Mouse (Mus musculus): ENCODE measurements around the gene Myh9. TPM values are rescaled to one million over a fixed set of nuclear protein-coding genes. Genes with fewer than 3 reads are reported as not detected.
"Not testable (repeated sequence)": the region's sequence is repeated elsewhere in the genome, so short reads cannot be mapped to it uniquely, and the experiment has no call there.

Myh9 gene
- total RNA-seq, 2 experiments from 2014 or later, result 270 to 287 TPM

DNA sequence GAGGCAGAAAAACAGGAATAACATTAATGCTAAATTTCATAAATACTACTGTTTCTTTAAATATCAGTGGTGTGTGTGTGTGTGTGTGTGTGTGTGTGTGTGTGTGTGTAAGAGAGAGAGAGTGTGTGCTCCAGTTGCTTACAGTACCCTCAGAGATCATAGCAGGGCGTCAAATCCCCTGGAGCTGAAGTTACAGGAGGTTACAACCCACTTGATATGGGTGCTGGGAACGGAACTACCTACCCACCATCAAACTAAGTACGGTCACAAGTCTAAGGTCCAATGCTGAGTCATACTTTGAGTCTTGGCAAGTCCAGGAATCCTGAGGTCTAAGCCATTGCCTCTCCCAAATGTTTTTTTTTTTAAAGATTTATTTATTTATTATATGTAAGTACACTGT lies 114.2 kb downstream of the Myh9 start:
- not testable (repeated sequence) for DNase-seq (ENCODE audit: low spot score in 2 of 2)

DNA sequence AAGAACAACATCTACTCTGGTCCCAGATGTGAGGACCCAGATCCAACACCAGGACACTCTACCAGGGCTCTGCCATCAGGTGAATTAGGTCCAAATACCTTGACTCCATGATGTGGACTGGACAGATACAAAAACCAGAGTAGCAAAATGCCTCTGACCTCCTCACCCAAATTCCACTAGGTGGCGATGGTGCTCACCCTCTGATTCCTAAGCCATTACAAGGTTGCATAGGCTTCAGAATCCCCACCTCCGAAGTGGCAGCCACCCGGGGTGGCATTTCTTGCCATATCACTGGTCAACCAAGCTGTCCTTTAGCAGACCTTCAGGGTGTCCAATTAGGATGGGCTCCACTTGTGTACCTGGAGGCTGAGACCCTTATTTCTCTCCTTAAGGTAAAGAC lies 114.8 kb downstream of the Myh9 start:
- DNase-seq (ENCODE audit: low spot score in 2 of 2), result not testable (repeated sequence)

DNA sequence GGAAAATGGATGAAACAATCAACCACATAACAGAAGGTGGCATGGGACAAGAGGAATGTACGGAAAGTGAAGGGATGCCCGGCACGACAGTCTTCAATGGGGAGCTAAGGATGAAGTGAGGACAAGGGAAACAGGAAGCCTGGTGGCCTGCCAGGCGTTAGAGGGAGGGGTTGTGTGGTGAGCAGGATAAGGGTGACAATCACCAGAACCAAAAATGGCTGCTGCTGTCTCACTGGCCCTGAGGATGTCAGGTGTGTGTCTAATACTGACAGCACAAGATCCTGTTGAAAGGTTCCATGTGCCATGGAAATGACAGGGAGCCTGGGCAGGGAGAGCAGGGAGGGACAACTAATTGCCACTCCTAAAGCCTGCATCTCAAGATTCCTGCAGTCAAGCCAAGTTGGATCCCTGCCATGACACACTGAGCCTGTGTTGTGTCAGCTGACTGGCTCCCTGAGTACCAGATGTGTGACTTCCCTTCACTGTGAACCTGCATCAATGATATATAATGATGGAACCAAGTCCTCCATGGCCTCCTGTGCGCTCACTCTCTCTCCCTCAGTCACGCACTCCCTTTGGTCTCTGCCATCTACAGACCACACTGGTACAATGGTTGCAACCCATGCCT lies 116.5 kb downstream of the Myh9 start:
- not testable (repeated sequence) for DNase-seq (ENCODE audit: low spot score in 2 of 2)

DNA sequence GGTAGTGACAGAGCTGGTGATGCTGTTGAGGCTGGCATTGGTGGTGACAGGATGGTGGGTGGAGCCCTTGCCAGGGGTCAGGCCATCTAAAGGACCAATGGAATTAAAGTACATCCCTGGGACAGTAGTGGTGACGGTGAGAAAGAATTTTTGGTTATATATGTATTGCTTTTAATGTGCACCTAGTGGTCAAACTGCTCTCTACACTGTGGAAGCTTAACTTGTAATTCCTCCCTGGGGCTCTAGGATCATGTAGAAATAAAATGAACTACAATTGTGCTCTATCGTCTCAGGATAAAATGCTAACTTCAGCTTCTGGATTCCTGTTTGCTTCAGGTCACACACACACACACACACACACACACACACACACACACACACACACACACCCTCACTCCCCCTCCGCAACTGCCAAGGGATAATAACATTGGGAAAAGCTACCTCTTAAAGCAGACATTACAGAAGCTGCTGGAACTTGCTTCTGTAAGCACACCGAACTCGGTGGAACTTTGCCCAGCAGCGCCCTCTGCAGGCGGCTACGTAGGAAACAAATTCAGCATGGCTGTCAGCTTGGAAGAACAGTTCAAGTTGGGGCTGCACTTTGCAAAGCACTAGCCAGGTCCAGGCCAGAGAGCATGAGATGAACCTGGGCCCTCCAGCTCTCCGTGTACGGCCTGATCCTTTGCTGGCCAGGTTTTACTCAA lies 117.6 kb downstream of the Myh9 start:
- not testable (repeated sequence) for DNase-seq (ENCODE audit: low spot score in 2 of 2)

DNA sequence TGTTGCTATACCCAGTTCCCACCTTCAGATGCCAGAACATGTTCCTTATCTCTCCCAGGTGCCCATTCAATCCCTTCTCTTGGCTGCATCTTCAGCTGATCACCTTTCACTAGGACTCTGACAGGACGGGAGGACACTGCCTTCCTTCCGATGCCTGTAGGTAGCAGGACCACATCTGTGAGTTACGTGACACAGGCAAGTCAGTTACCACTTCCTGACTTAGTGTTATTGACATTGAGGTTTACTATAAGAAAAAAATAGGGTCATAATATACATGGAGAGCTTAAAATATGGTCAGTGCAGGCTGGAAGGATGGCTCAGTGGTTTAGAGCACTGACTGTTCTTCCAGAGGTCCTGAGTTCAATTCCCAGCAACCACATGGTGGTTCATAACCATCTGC lies 120.5 kb downstream of the Myh9 start:
- not testable (repeated sequence) for DNase-seq (ENCODE audit: low spot score in 2 of 2)

DNA sequence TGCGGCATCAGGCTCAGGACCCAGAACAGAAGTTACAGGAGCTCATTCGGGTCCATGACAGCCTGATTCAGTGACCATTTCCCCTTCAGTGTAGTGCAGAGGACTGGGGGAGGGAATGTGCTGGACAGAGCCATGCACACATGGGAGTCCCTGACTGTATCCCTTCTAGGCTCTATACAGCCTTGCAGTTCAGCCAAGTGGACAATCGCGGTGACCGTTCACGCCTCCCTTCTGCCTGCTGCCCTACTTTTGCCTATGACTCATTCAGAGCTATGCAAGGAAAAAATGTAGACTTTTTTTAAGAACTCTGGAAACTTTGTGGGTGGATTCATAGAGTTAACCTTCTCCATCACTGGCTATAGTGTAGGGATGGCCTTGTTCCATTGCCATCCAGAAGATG lies 123.7 kb downstream of the Myh9 start:
- DNase-seq (ENCODE audit: low spot score in 2 of 2), result not testable (repeated sequence)

Other genes with a start within 250 kb of the Myh9 start
- under 1 TPM; 0.20 to 0.96 TPM for gene Apol10b, start 246.1 kb downstream of the Myh9 start, total RNA-seq (2021)
- not detected for gene Gm36245, start 242.9 kb downstream of the Myh9 start, total RNA-seq (2021)
- 1 to 10 TPM in 1 of 2 experiments, under 1 TPM in 1; 0.76 to 1.1 TPM for gene Apol11b, start 198.9 kb downstream of the Myh9 start, total RNA-seq (2021)
- gene Apol7e, start 143.3 kb downstream of the Myh9 start, total RNA-seq (2021), result under 1 TPM in 1 of 2 experiments, not detected in 1; 0.19 TPM
- 1 to 10 TPM in 1 of 2 experiments, under 1 TPM in 1; 0.66 to 1.6 TPM for gene Apol9b, start 113.1 kb downstream of the Myh9 start, total RNA-seq (2021)
- gene Apol8, start 85.2 kb downstream of the Myh9 start, total RNA-seq (2021), result not detected
- 100 to 1,000 TPM; 544 to 611 TPM for gene Txn2, start 86.8 kb upstream of the Myh9 start, total RNA-seq (2021)
- 1 to 10 TPM; 2.8 to 3.5 TPM for gene Foxred2, start 114.5 kb upstream of the Myh9 start, total RNA-seq (2021)
- gene Eif3d, start 128.6 kb upstream of the Myh9 start, total RNA-seq (2021), result 100 to 1,000 TPM; 149 to 156 TPM